Mouse (Mus musculus) retina, postnatal 7 days (tissue): ENCODE measurements around the gene Higd2a.

ENCODE experiments used
- DNase-seq: peaks from one replicate; pipeline ENCODE4 v3.0.0-alpha.2; 2012; ENCODE audit warnings: low read depth, low spot score

The Higd2a gene

GRCm38 (mm10) chr13:54589996-54590951, at the start of gene Higd2a, which contains the start of gene Nop16:
TSS of gene Higd2a (plus strand) at chr13:54590207.
TSS of gene Nop16 (minus strand) at chr13:54590090.
- DNase-seq: peak; percentile 97

DNA sequence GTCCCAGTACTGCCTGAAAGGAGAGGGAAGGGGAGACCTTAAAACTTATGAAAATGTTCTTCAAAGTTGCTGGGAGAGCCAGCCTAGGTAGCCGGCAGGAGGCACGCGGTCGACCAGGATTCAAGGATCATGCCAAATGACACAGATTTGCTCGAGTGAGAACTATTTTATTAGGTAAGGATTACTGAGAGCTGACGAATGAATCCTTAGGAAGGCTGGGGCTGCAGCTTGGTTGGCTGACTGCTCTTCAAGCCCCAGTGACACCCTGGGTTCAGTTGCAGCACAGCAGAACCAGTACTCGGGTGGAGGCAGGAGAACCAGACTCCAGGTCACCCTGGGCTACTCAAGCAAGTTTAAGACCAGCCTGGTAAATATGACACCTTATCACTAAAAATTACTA, 42.0 kb upstream of the Higd2a start:
- DNase-seq: no peak

DNA sequence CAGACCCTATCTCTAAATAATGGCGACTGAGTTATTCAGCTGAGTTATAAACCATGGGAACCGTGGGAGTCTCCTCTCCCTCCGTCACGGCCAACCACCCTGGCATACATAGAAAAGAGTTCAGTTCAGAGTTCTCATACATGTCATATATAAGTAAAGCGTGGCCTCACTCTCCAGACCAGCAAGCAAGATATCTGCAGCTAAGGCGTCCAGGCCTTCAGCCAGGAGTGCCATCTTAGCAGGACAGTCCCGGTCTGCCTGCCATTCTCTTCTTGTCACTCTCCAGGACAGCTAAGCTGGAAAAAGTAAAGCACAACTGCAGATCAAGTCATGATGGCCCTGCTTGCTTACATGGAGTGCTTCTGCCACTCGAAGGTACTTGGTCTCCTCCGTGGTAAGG, 33.8 kb upstream of the Higd2a start:
- DNase-seq: no peak

DNA sequence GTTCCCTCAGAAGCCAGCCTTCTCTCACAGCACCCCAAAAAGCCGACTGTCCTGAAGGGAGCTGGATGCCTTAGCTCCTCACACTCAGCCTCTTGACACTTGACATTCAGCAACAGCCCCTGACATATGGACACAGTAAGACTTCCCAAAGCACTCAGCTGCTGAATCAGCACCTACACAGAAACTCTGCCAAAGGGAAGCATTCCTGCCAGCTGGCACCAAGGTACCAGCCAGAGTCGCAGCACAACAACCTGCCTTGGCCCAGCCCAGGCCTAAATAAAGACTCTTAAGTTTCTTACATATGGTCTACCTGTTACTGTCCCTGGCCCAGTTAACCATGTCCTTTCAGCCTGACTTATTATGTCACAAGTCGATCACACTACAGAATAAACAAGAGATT, 33.2 kb upstream of the Higd2a start:
- DNase-seq: no peak

DNA sequence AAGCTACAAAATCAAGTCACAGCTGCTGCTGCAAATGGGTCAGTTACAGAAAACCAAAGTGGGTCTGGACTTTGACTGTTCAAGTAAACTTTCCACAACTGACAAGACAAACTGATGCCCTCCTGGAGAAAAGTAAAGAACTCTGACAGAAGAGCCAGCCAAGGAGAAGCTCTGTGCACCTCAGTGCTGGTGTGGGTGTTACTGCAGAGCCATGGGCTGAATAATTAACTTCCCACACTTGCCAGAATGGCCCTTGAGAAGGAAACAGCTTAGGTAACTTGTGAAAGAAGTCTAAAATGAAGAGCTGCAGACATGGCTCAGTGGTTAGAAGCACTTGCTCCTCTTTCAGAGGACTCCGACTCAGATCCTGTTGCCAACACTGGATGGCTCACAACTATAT, 32.4 kb upstream of the Higd2a start:
- no peak for DNase-seq

DNA sequence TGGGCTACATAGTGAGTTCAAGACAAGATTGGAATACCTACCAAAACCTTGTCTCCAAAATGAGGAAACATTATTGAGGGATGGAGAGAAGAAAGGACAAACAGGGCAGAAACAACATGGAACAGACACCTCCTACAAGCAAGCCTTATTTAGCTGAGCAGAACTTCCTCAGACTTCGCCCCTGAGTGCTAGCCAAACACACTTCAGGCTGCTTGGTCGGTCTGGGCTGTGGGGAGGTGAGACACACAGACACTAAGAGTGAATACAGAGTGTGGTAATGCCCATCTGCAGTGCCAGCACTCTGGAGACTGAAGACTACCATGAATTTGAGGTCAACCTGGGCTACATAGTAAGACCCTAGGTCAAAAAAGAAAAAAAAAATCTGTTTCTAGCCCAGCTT, 30.4 kb upstream of the Higd2a start:
- DNase-seq: no peak

DNA sequence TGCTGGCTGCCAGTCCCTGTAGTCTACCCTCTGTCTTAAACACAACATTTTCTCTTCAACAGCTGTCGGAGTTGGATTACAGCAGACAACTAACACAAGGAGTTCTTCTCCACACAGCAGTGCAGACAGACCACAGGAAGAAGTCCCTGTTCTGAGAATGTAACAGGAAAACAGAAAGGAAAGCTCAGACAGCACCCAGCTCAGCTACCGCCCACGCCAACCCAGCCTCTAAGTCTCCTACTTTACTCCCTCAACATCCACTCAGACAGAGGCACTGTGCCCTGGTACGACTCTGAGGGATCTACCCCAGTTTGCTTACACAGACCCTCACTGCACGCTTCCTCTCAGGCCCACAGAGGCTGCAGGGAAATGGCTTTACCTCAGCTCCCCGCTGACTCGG, 29.4 kb upstream of the Higd2a start:
- no peak for DNase-seq

DNA sequence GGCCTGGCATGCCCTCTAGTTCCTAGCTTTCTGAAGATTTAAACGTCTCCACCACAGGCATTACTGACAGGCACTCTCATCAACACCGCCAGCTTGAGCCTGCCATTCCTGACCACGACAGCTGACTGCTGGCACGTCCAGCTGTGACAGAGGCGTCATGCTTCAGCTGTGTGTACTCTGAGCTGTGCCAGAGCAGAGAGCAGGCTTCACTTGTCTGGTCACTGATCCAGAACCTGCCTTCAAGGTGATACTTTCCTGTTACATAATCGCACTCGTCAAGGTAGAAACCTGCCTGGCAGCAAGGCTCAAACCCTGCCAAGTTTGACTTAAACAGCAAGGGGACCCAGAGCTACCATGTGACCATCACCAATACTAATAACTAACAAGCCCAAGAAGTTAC, 27.4 kb upstream of the Higd2a start:
- DNase-seq: no peak

DNA sequence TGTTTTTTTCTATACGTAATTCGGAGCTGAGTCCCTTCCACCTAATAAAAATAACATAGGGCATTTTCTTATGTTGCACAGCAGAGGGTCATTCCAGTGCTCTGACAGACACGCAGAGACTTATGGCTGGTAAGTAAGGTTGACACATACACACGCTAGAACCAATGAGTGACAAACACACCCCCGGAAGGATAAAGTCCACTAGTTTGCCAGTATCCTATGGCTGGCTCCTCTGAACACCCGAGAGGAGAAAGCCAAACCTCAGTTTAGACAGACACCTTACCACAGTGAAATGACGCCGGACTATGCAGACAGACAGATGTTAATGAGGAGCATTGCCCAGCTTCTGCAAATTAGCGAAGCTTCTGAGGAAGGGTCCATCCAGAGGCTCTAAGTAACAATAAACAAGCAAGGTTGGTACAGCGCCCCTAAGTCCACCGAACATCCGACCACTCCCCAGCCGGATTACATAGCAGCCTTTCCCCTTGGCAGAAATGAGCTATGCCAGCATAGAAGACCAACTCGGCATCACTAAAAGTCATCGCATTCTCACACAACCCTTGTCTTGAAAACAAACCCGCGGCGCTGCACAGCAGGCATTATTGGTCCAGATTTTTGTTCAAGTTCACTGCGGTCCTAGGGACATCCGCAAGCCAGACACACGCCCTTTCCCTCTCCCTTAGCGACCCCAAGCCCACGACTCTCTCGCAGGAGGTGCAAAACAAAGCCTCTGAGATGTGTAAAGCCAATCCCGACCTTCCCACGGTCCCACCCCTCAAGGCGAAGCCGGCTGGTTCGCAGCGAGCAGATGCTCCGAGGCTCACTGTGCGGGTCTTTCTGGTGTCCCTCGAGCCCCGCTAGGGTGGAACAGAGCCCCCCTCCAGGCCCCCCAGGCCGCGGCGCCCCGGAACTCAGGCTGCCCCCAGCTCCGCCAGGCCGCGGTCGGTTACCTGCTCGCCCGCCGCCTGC, 25.5 kb upstream of the Higd2a start:
- DNase-seq: no peak

- DNase-seq: peak; percentile 88
These were observed 24.8 kb upstream of the Higd2a start, which contains the start of gene 4833439L19Rik for GRCm38 (mm10) chr13:54565201-54565581. TSS of gene 4833439L19Rik (minus strand) at chr13:54565435.

DNA sequence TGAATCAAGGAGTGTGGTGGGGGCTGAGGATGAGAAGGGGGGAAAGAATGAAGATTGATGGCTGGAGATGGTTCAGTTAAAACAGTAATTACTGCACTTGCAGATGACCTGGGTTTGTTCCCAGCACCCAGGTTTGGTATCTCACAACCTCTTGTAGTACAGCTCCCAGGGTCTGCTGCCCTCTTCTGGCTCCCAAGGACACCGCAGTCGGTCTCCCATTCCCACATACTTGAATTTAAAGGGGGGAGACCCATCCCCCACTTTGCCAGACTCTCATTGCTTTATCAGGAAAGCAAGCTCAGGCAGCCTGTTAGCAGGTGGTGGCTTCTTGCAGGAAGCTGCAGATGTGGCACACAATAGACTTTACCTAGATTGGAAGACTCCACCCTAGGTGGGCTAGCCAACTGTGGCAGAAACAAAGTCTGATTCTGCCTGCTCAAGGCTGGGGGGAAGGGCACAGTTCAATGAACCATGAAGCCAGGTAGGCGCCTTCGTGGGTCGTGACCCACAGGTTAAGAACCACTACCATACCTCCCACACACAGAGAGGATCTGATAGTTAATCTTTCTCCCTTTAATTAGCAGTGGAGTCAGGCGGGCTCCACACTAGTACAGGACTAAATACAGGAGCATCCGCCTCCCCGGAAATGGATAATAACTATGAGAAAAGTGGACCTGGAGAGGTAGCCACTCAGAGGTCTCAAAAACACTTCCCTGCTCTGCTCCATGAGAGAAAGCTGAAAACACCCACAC, 24.2 kb upstream of the Higd2a start:
- no peak for DNase-seq

DNA sequence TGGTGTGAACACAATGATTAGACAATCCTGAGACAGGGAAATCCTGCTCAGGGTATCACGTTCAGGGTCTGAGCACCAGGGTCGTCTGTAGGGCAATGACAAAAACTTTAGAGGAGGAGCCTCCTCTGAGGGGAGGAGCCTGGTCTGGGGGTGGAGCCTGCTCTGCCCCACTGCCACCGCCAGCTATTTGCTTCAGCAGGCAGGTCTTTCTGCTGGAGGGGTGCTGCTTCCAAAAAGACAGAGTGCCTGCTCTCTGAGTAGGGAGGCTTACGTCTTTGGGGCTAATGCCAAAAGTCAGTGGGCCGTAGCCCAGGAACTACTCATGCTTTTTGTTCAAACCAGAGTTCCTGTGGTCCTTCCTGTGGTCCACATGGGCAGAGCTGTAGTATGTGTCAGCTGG, 21.6 kb upstream of the Higd2a start:
- DNase-seq: no peak

DNA sequence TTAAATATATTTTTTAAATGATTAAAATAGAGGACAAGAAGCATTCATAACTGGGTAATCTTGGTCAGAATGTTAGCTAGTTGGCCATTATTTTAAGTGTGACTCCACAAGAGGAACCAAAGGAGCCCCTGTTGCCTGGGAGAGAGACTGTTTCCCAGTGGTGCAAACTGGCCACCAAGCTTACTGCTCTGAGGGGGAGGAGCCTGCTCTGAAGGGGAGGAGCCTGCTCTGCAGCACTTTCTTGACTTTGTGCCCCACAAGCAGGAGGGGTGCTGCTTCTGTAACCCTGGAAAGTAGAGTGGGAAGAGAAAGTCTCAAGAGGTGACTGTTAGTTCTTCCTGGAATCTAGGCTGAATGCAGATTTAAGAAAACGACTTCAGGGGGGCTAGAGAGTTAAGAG, 20.7 kb upstream of the Higd2a start:
- DNase-seq: no peak

DNA sequence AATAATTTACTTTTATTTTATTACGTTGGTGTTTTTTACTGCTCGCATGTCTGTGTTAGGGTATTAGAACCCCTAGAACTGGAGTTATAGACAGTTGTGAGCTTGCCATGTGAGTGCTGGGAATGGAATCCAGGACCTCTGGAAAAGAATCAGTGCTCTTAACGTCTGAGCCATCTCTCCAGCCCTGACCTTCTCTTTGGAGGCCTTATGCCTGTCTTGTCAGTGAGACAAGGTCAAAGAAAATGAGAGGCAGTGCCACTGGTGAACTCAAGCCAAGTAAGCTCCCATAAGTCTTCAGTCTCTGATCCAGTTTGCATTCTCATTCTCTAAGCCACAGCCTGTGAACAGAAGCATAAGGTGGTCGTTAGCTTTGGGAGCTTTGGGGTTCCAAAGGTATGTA, 19.3 kb upstream of the Higd2a start:
- DNase-seq: no peak

DNA sequence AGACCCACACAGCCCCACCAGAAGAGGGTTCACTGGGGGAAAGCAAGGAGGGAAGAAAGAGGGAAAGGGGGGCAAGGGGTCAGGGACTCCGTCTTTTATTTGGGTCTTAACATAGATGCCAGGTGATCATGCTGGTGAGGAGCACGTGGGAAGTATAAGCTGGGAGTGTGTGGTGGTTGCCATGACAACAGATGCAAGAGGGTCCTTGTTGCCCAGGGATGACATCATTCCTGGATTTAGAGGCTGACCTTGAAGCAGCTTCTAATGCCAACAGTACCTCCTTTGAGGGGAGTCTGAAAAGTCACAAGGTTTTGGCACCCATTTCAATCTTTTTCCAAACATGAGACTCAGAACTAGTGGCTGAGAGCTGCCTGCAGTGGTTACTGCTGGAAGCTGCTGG, 18.4 kb upstream of the Higd2a start:
- no peak for DNase-seq

DNA sequence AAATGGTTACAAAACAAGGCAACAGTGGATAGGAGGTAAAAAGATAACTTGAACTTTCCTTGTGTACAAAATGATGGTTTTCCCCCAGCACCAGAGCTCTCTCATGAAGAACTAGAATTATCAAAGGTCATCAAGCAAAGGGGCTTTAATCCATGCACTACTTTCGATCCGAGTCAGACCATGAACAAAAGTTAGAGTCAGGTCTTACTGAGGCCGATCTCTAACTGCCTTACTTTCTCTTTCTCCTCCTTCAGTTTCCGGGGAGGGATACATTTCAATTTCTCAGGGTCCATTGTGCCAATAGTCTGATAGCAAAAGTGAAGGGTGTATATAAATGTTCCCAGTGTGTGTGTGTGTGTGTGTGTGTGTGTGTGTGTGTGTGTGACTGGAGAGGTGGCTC, 17.4 kb upstream of the Higd2a start:
- DNase-seq: no peak

DNA sequence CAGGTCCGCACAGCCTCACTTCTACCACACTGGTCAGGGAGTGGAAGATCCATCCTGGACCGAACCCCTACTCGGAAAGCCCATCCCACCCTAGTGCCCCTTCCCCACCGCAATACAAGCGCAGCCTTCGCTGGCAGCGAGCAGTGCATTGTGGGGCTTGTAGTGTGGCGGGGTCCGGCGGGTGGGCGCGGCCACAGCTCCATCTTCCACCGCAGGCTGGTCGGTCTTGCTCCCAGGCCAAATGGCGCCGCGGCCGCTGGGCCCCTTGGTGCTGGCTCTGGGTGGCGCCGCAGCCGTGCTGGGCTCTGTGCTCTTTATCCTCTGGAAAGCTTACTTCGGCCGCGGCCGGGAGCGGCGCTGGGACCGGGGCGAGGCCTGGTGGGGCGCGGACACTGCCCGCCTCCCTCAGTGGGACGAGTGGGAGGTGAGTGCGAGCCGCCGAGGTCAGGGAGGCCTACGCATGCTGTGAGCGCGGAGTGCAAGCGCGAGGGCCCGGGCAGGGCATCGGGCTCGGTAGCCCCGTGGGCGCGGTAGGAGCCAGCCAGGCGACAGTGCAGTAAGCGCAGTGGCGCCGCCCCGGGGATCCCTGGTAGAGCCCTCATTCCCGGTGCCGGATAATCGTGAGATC, 15.0 kb upstream of the Higd2a start, which contains the start of gene Arl10:
Arl10 (plus strand) TSS at position 162 of the 628 bp plus-strand sequence.
- peak; percentile 54 for DNase-seq

DNA sequence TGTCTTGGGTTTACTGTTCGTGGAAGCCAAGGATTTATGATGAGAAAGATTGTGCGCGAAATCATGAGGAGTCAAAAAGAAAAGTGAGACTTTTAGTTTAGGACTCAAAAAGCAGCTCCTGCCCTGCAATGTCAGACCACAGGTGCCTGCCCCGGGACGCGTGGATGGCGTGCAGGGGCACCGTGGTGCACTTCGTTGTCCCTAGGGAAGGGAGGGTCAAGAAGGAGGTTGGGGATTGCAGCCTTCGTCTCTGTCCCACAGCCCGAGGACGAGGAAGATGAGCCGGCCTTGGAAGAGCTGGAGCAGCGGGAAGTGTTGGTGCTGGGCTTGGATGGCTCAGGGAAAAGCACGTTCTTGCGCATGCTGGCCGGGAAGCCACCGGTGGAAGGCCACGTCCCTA, 14.5 kb upstream of the Higd2a start:
- no peak for DNase-seq

- DNase-seq: no peak
These were observed 12.1 kb upstream of the Higd2a start for GRCm38 (mm10) chr13:54577652-54578507.

DNA sequence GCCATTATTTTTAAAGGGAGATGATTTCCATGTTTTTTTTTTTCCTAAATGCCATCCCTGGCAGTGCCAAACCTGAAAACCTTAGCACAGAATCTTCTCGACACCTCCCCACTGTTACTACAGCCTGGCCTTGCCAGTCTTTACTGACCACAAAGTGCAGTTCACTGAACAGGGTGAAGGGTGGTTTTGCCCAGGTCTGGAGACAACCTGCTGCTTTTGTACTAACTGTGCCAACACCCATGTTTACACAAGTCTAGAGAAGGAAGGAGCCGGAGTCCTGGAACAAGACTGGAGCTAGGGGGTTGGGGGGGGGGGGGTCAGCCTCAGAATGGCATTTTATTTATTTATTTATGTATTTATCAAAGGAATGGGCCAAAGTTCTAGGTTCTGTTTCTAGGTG, 8.6 kb upstream of the Higd2a start:
- no peak for DNase-seq
